Mouse (Mus musculus) bone marrow macrophage, adult 2 months (primary cell): ENCODE data around the gene Dis3.

Experiments used
- CTCF ChIP-seq: IDR thresholded peaks from 2 replicates; pipeline ENCODE4 v1.5.1; 2012; ENCODE audit warnings: low read depth, mild to moderate bottlenecking, low read length, moderate library complexity
- POLR2A ChIP-seq: IDR thresholded peaks from 2 replicates; pipeline ENCODE4 v1.6.1; 2012; ENCODE audit warnings: mild to moderate bottlenecking, low read depth, low read length, borderline replicate concordance

DNA sequence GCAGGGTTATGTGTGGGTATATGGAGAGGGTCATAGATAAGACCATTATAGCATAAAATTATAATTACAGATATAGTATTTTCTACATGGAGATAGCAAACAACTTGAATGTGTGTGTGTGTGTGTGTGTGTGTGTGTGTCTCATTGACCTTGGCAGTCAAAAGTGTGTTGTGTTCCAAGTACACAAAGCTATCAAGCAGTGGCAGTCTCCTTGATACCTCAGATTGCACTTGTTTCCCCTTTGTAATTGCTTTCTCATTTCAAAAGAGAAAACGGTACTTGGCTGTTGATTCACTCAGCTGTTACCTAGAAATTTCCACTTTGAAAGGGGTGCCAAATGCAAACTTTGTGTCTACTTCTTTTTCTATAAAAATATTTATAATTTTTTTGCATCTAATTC is 27.9 kb upstream of the Dis3 start:
- TF ChIP-seq CTCF (no peak), POLR2A (no peak)
